Mouse (Mus musculus) 3T3-L1 (cell line): Measurements from ENCODE around the gene Specc1.
A peak's percentile ranks its signal among the peaks of the same experiment; 100 is the strongest.

Source experiments
- DNase-seq: peaks from one replicate; pipeline ENCODE4 v3.0.0-alpha.2; 2015; ENCODE audit warnings: low read depth, low spot score

Specc1 gene

DNA sequence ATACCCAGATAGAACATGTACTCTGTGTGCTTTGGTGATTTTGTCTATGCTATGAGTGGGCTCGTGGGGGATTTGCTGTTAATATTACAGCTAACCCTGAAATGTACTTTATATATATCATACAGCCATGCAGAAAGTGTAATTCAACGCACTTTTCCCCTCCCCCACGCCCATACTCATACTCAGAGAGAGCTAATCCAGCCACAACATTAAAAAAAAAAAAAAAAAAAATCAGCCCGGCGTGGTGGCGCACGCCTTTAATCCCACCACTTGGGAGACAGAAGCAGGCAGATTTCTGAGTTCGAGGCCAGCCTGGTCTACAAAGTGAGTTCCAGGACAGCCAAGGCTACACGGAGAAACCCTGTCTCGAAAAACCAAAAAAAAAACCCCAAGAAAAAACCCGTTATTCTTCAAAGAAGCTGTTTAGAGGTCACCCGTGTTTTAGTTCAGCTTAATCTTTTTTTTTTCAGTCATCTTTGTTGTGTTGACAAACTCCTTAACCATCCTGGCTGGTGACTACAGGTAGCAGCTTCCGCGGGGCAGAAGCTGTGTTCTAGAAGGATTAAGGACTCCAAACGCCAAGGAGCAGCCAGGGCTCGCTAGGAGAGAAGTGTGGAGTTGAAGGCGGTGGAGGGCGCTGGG, 291.3 kb downstream of the Specc1 start:
- DNase-seq = no peak

DNA sequence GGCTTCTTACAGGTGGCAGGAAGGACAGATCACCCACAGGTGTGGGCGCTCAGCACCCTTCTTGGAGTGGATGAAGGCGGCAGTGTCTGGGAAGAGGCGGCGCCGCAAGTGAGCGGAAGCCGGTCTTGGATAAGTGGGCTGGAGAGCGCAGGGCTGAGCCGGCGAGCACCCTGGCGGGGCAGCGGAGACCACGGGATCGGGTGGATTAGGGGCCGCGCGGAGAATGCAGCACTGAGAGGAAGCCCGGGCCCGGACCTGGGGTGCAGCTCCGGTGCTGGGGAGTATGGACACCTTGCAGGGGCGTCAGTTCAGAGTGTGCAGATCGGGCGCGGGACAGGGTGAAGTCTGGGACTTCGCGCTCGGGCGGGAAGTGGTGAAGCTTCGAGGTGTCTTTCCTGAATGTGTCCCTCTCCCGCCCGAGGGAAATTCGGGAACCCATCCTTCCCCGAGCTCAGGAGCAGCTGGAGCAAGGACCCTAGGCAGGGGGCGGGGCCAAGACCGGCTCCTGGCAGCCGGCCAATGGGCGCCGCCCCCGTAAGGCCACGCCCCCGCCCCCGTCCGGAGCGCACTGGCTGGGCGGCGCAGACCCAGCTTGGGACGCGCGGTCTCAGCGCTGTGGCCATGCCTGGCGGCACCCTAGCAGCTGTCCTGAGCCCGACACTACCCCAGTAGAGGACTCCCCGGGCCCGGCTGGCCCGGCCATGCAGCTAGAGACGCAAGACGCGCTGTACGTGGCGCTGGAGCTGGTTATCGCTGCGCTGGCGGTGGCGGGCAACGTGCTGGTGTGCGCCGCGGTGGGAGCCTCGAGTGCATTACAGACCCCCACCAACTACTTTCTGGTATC, 292.1 kb downstream of the Specc1 start, which contains the start of gene Adora2b:
Adora2b (plus strand) TSS at position 584 of the 844 bp plus-strand sequence.
- DNase-seq = peak; percentile 18

- DNase-seq = peak; percentile 62
These were observed 292.9 kb downstream of the Specc1 start for GRCm38 (mm10) chr11:62249266-62250037.

- peak; percentile 81 for DNase-seq
These were observed 294.5 kb downstream of the Specc1 start for GRCm38 (mm10) chr11:62251047-62251446.

DNA sequence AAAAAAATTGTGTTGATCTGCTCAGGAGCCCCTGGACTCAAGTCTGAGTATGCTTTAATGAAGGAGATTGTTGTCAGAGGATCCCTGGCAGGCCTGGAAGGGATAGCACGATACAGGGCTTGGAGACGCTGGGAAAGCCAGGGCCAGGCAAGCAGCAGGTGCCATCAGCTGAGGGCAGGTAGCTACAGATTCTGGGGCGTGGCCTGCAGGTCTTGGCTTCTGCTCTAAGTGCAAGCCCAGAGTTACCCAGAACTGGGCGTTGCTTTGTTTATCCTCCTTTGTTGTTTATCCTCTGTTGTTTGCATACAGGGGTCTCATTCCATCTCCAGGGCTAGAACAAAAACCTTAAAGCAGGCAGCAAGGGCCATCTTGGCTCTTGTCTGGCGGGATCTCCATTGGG, 296.8 kb downstream of the Specc1 start:
- DNase-seq = no peak

DNA sequence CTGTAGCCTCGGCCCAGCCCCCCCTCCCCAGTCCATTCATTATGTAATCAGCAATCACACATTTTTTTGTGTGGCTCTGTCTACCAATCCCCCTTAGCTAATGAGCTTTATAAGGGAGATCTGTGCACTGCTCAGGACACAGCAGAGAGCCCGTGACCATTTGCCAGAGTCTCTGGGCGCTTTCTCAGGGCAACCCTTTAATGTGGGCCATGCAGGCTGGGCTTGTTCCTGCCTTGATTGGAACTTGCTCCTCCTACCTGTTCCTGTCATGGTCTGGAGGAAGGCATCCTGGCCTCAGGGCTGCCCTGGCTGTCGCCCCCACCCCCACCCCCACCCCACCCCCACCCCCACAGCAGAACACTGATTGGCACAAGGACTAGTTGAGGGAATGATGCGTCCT, 302.7 kb downstream of the Specc1 start:
- no peak for DNase-seq

DNA sequence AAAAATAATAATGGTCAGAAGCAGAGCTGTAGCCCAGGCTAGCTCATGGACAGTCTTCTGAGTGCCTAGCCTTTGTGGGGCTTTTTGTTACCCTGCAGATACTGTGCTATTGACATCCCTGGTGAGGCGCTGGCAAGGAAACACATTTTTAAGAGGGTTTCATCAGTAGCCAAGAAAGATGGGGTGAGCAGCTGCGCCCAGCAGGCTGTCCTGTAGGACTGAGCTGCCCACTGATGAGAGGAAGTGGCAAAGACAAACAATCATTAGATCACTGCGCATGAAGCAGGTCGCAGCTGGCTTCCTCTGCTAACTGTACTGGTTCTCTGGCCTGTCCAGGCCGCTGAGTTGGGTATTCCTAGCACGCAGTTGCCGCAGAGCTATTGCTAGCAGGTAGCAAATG, 307.0 kb downstream of the Specc1 start:
- DNase-seq = no peak

DNA sequence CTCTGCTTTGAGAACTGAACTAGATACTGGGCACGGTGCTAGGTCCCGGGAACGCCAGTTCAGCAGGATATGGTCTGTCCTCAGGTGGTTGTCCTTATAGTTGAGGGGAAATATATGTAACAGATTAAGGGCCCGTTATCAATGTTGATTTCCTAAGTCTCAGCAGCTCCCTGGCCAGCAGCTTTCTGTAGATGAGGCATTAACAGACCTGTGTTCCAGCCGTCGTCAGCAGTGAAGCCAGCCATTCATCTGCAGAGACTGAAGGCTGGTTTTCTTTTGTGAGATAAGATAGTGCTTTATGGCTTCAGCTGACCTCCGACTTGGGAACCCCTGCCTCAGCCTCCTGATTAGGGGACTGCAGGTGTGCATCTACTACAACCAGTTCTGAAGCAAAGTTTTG, 307.5 kb downstream of the Specc1 start:
- no peak for DNase-seq

DNA sequence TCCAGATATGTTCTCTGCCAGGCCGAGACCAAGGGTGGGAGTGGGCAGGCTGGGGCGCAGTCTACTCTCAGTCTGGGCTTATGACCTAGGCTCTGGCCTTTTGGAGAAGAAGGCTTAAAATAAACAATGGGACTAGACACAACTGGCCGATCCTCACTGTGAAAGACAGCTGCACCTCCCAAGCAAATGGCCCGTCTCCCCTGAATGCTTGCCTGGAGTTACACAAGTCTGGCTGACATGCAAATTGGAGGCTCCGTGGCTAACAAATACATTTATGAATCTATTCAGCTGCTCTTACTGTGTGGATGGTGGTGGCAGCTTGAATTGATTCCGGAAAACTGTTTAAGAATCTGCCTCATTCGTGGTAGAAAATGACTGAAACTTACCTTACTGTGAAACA, 309.1 kb downstream of the Specc1 start:
- no peak for DNase-seq

DNA sequence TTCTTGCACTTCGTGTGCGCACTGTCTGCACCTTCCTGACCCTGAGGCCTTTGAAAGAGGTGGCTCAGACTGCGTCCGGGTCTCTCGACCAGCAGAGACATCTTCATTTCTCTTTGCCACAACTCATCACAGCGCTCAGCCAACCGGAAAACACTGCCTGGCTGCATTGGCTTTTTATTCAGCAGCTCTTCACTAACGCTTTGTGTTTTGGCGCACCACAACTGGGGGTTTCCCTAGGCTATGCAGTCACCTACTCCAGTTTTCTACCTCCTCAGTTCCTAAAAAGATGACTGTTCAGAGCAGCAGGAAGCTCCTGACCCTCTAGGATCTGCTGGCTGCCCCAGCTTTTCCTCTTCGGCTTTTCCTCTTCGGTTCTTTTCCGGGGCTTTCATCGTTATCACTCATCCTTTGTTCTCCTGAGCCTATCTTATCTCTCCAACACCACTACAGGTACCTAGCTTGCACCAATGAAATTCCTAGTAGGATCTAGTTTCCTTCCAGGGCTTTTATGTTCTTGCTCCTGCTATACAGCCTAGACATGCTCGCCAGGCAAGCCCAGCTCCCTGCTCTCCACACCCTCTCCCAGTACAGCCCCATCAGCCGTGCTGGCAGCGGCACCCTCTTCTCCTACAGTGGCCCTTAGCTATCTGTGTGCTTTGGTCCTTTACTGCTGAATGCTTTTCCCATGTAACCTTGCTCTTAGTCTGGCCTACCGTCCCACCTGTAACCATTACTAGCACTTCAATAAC, 310.1 kb downstream of the Specc1 start:
- no peak for DNase-seq

GRCm38 (mm10) chr11:62268381-62268780, 311.8 kb downstream of the Specc1 start:
- DNase-seq = peak; percentile 56

GRCm38 (mm10) chr11:62269097-62269496, 312.5 kb downstream of the Specc1 start:
- DNase-seq = no peak

DNA sequence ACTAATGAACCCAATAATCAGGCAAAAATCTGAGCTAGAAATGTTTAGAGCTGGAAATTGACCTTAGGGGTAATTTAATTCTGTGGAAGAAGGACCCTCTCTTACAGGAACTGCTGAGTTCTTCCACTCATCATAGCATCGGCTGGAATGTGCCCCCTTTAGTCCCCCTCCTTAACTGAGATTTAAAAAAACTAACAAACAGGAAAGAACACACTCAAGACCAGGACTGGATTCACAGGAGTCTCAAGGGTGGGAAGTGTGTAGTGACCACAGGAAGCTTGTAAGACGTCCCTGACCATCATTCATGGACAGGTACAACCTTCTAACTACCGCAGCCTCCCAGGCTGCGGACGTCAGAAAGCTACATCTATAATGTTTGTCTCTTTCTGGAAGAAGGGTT, 314.3 kb downstream of the Specc1 start:
- DNase-seq = no peak
